Mouse (Mus musculus) lung, embryonic 15.5 days (tissue): ENCODE measurements around the gene Ccne1. TPM values are rescaled to one million over a fixed set of nuclear protein-coding genes. Genes with fewer than 3 reads are reported as not detected.
A peak's percentile ranks its signal among the peaks of the same experiment; 100 is the strongest.

Source experiments
- ATAC-seq: fragments of 200-750 bp; cut with Nextera tagmentation; 2 replicates; pipeline ENCODE4 v1.8.0; 2017; ENCODE audit warnings: moderate number of reproducible peaks, borderline replicate concordance; ENCODE audit not compliant: low FRiP score, low TSS enrichment; ENCODE audit errors: extremely low read depth
- H3K27ac ChIP-seq: fragments of 300-500 bp; sonication (generic); 2 replicates; pipeline ENCODE4 v1.5.1; 2015; ENCODE audit warnings: moderate library complexity, mild to moderate bottlenecking, inconsistent platforms
- H3K27me3 ChIP-seq: fragments of 300-500 bp; sonication (generic); 2 replicates; pipeline ENCODE4 v1.6.1; 2015; ENCODE audit warnings: inconsistent platforms
- H3K36me3 ChIP-seq: fragments of 300-500 bp; sonication (generic); 2 replicates; pipeline ENCODE4 v1.6.1; 2015; ENCODE audit warnings: inconsistent platforms
- H3K4me1 ChIP-seq: fragments of 300-500 bp; sonication (generic); 2 replicates; pipeline ENCODE4 v1.6.1; 2015; ENCODE audit warnings: inconsistent platforms
- H3K4me2 ChIP-seq: fragments of 300-500 bp; sonication (generic); 2 replicates; pipeline ENCODE4 v1.6.1; 2015; ENCODE audit warnings: inconsistent platforms, mild to moderate bottlenecking, moderate library complexity
- H3K4me3 ChIP-seq: fragments of 300-500 bp; sonication (generic); 2 replicates; pipeline ENCODE4 v1.5.1; 2015; ENCODE audit warnings: mild to moderate bottlenecking, inconsistent platforms
- H3K9ac ChIP-seq: fragments of 300-500 bp; sonication (generic); 2 replicates; pipeline ENCODE4 v1.6.1; 2015; ENCODE audit warnings: inconsistent platforms
- H3K9me3 ChIP-seq: fragments of 300-500 bp; sonication (generic); 2 replicates; pipeline ENCODE4 v1.6.1; 2016; ENCODE audit warnings: inconsistent platforms
- WGBS: fragments of 180-500 bp; shearing (Covaris S2); methylation state at CpG from one replicate; pipeline ENCODE4 v1.1.7; 2015; 5-methylcytosine and 5-hydroxymethylcytosine counted together
- polyA plus RNA-seq: library from polyadenylated mRNA; unstranded; fragments of >200 nt; fragmentation: Nextera tagmentation; extraction: Ambion mirVana; gene quantifications from 2 replicates; pipeline ENCODE4 v1.2.1, GENCODE M21; 2015

Gene Ccne1
- polyA plus RNA-seq, 1 experiment from 2014 or later = 57.6 TPM

GRCm38 (mm10) chr7:38089930-38090675 is 17.2 kb downstream of the Ccne1 start:
- Histone ChIP-seq H3K9ac (no peak overlapping the region), H3K4me2 (no peak overlapping the region)
- 65% methylated on average over 7 of the region's 7 CpGs for WGBS

GRCm38 (mm10) chr7:38088456-38088855 is 18.9 kb downstream of the Ccne1 start:
- no peak for ATAC-seq
- WGBS = 60% methylated on average over 2 of the region's 2 CpGs

More at GRCm38 (mm10) chr7:38089930-38090675, 17.2 kb downstream of the Ccne1 start:
- H3K27me3 ChIP-seq = no peaks in the 10 kb centered on the region
- no peak overlapping the region for H3K4me3 ChIP-seq
- no peak for ATAC-seq
- peaks cover 15% of the 10 kb centered on the region for H3K4me1 ChIP-seq
- H3K27ac ChIP-seq = no peak overlapping the region
- H3K36me3 ChIP-seq = no peaks in the 10 kb centered on the region
- no peaks in the 10 kb centered on the region for H3K9me3 ChIP-seq

GRCm38 (mm10) chr7:38087856-38088255 is 19.5 kb downstream of the Ccne1 start:
- Histone ChIP-seq H3K4me2 (no peak overlapping the region), H3K9ac (no peak overlapping the region), H3K27ac (no peak overlapping the region), H3K4me1 (peaks cover 21% of the 10 kb centered on the region), H3K4me3 (no peak overlapping the region), H3K27me3 (no peaks in the 10 kb centered on the region), H3K9me3 (no peaks in the 10 kb centered on the region), H3K36me3 (no peaks in the 10 kb centered on the region)
- ATAC-seq = no peak
- WGBS = 73% methylated on average over 8 of the region's 8 CpGs

More at GRCm38 (mm10) chr7:38088456-38088855, 18.9 kb downstream of the Ccne1 start:
- Histone ChIP-seq H3K27me3 (no peaks in the 10 kb centered on the region), H3K4me2 (no peak overlapping the region), H3K36me3 (no peaks in the 10 kb centered on the region), H3K9me3 (no peaks in the 10 kb centered on the region), H3K4me1 (peaks cover 21% of the 10 kb centered on the region), H3K27ac (no peak overlapping the region), H3K9ac (no peak overlapping the region), H3K4me3 (no peak overlapping the region)

- 53% methylated on average over 8 of the region's 8 CpGs for WGBS
- H3K4me2 ChIP-seq = peak overlapping the region; percentile 96; the same call in 1 of the 2 replicates
- H3K27me3 ChIP-seq = no peaks in the 10 kb centered on the region
Observed at GRCm38 (mm10) chr7:38086401-38086800, 20.9 kb downstream of the Ccne1 start.

GRCm38 (mm10) chr7:38085573-38086211 is 21.6 kb downstream of the Ccne1 start:
- Histone ChIP-seq H3K4me3 (peak overlapping the region; percentile 51), H3K36me3 (no peaks in the 10 kb centered on the region), H3K4me2 (peak overlapping the region; percentile 96), H3K9me3 (no peaks in the 10 kb centered on the region), H3K4me1 (peaks cover 21% of the 10 kb centered on the region), H3K27me3 (no peaks in the 10 kb centered on the region), H3K9ac (peak overlapping the region; percentile 37), H3K27ac (0 out of 2 replicates have a peak overlapping the region, but pooled peaks have one; percentile 15)
- ATAC-seq = peak; percentile 40; the same call in 1 of the 2 replicates
- WGBS = under 1% methylated on average over 35 of the region's 35 CpGs

More at GRCm38 (mm10) chr7:38086401-38086800, 20.9 kb downstream of the Ccne1 start:
- no peaks in the 10 kb centered on the region for H3K9me3 ChIP-seq
- H3K9ac ChIP-seq = no peak overlapping the region
- no peak overlapping the region for H3K27ac ChIP-seq
- no peak for ATAC-seq
- peaks cover 21% of the 10 kb centered on the region for H3K4me1 ChIP-seq
- no peak overlapping the region for H3K4me3 ChIP-seq
- H3K36me3 ChIP-seq = no peaks in the 10 kb centered on the region

GRCm38 (mm10) chr7:38084778-38085572 is 22.4 kb downstream of the Ccne1 start:
- WGBS = 0% methylated on average over 49 of the region's 65 CpGs
- peak; percentile 97 for ATAC-seq
- H3K4me2 ChIP-seq = peak overlapping the region; percentile 96

GRCm38 (mm10) chr7:38082971-38083370 is 24.4 kb downstream of the Ccne1 start:
- no peak for ATAC-seq
- no peaks in the 10 kb centered on the region for H3K9me3 ChIP-seq
- no peaks in the 10 kb centered on the region for H3K27me3 ChIP-seq
- no peak overlapping the region for H3K4me3 ChIP-seq
- peaks cover 21% of the 10 kb centered on the region for H3K4me1 ChIP-seq
- H3K36me3 ChIP-seq = no peaks in the 10 kb centered on the region
- H3K9ac ChIP-seq = no peak overlapping the region
- no peak overlapping the region for H3K27ac ChIP-seq
- no peak overlapping the region for H3K4me2 ChIP-seq

More at GRCm38 (mm10) chr7:38084778-38085572, 22.4 kb downstream of the Ccne1 start:
- Histone ChIP-seq H3K9ac (peak overlapping the region; percentile 52), H3K36me3 (no peaks in the 10 kb centered on the region), H3K9me3 (no peaks in the 10 kb centered on the region), H3K4me1 (peaks cover 21% of the 10 kb centered on the region), H3K27me3 (no peaks in the 10 kb centered on the region), H3K4me3 (peak overlapping the region; percentile 51), H3K27ac (0 out of 2 replicates have a peak overlapping the region, but pooled peaks have one; percentile 15)

GRCm38 (mm10) chr7:38077189-38077588 is 30.1 kb downstream of the Ccne1 start:
- no peak overlapping the region for H3K27ac ChIP-seq
- WGBS = 54% methylated on average over 7 of the region's 7 CpGs
- peaks cover 13% of the 10 kb centered on the region for H3K27me3 ChIP-seq
- no peaks in the 10 kb centered on the region for H3K36me3 ChIP-seq
- H3K4me2 ChIP-seq = no peak overlapping the region
- no peak overlapping the region for H3K4me3 ChIP-seq
- no peak for ATAC-seq
- no peaks in the 10 kb centered on the region for H3K4me1 ChIP-seq
- H3K9ac ChIP-seq = no peak overlapping the region
- no peaks in the 10 kb centered on the region for H3K9me3 ChIP-seq

- Histone ChIP-seq H3K4me3 (no peak overlapping the region), H3K4me2 (no peak overlapping the region), H3K36me3 (no peaks in the 10 kb centered on the region), H3K27me3 (peaks cover 13% of the 10 kb centered on the region), H3K27ac (no peak overlapping the region), H3K9me3 (no peaks in the 10 kb centered on the region), H3K9ac (no peak overlapping the region), H3K4me1 (no peaks in the 10 kb centered on the region)
- 67% methylated on average over 6 of the region's 6 CpGs for WGBS
- no peak for ATAC-seq
Observed at GRCm38 (mm10) chr7:38075487-38075886, 31.8 kb downstream of the Ccne1 start.

- H3K4me3 ChIP-seq = no peak overlapping the region
- no peaks in the 10 kb centered on the region for H3K9me3 ChIP-seq
- H3K9ac ChIP-seq = no peak overlapping the region
- no peak overlapping the region for H3K4me2 ChIP-seq
- no peak for ATAC-seq
- H3K27me3 ChIP-seq = peaks cover 13% of the 10 kb centered on the region
- 53% methylated on average over 10 of the region's 10 CpGs for WGBS
- no peaks in the 10 kb centered on the region for H3K4me1 ChIP-seq
- no peaks in the 10 kb centered on the region for H3K36me3 ChIP-seq
- H3K27ac ChIP-seq = no peak overlapping the region
Observed at GRCm38 (mm10) chr7:38074920-38075319, 32.4 kb downstream of the Ccne1 start.

- no peak overlapping the region for H3K27ac ChIP-seq
- no peaks in the 10 kb centered on the region for H3K9me3 ChIP-seq
- ATAC-seq = no peak
- no peak overlapping the region for H3K9ac ChIP-seq
- no peak overlapping the region for H3K4me2 ChIP-seq
- peaks cover 13% of the 10 kb centered on the region for H3K27me3 ChIP-seq
- H3K36me3 ChIP-seq = no peaks in the 10 kb centered on the region
- H3K4me1 ChIP-seq = no peaks in the 10 kb centered on the region
- no peak overlapping the region for H3K4me3 ChIP-seq
- WGBS = 6% methylated on average over 14 of the region's 14 CpGs
Observed at GRCm38 (mm10) chr7:38074514-38074913, 32.8 kb downstream of the Ccne1 start.
